Comparison of ENCODE assay signal across 9 mouse cellular contexts in genomic region chr1:64158766-64159165, GRCm38 (mm10). TPM values are rescaled to one million over a fixed set of nuclear protein-coding genes. Genes with fewer than 3 reads are reported as not detected.
A peak's percentile ranks its signal among the peaks of the same experiment; 100 is the strongest.
DNase-seq lines count a peak whose midpoint lies in the region.
"Had no signal": no experiment of that assay in that cellular context is flagged by ENCODE, and none has a peak within 500 bp of the region (broad histone marks: within the 10 kb centered on the region; RNA-seq: fewer than 3 reads in every experiment).

No protein-coding gene starts in this region.

- DNase-seq in heart, postnatal 4 days = peak; percentile 55
- DNase-seq in heart, postnatal 25 days (ENCODE audit: low spot score) = no peak
- peak; percentile 54 for DNase-seq in testis, postnatal 10 days (ENCODE audit: low spot score)
- no peak for DNase-seq in testis, postnatal 14 days (ENCODE audit: low spot score)
- DNase-seq in embryo, embryonic 11.5 days (ENCODE audit: low read depth, low spot score) = peak; percentile 57
- DNase-seq in yolk sac, embryonic 10.5 days (ENCODE audit: low spot score) = peak; percentile 53
- DNase-seq in left cerebral cortex, postnatal 36 days (ENCODE audit: low spot score in 2 of 2) = no peak
- no peak for DNase-seq in spleen, postnatal 14 days (ENCODE audit: low spot score in 2 of 2)
- DNase-seq: cerebellum, postnatal 10 days had no signal

- intact Hi-C loops in heart, postnatal 25 days (cut with DNase I) = no loop called here
- intact Hi-C loops in left cerebral cortex, postnatal 36 days (cut with DNase I) = no loop called here

RNA-seq across cellular contexts. Expression of gene Klf7, which starts 36.7 kb away (rescaled TPM):
- 10 to 100 TPM; 29.4 to 29.6 TPM for total RNA-seq in heart, postnatal 4 days (2021)
- 10 to 100 TPM; 18.2 to 19.1 TPM for total RNA-seq in heart, postnatal 25 days (2021)
- total RNA-seq in left cerebral cortex, postnatal 36 days (2021) = 10 to 100 TPM; 39.8 to 45.0 TPM

Comparison
In these comparisons a context has a peak if more than half of its experiments do, and no peak if none do; other contexts are left out.
1. DNase-seq: peak in heart, postnatal 4 days (single experiment), testis, postnatal 10 days (single experiment), embryo, embryonic 11.5 days (single experiment) and yolk sac, embryonic 10.5 days (single experiment); none in heart, postnatal 25 days (single experiment), testis, postnatal 14 days (single experiment), left cerebral cortex, postnatal 36 days (0 of 2) and spleen, postnatal 14 days (0 of 2).